8 mouse cellular contexts compared by ENCODE assay signal in genomic region chrX:134648031-134648692, GRCm38 (mm10). TPM values are rescaled to one million over a fixed set of nuclear protein-coding genes. Genes with fewer than 3 reads are reported as not detected.
DNase-seq lines count a peak whose midpoint lies in the region; ATAC-seq and TF ChIP-seq lines count a peak whose summit lies in the region.

No protein-coding gene starts in this region.

- ATAC-seq in embryonic facial prominence, embryonic 11.5 days (replicated peaks; ENCODE audit: insufficient number of reproducible peaks, low FRiP score, low TSS enrichment, low read depth) = peak; percentile 29; the same call in 1 of the 2 replicates
- peak; percentile 79 for ATAC-seq in kidney, embryonic 15.5 days (replicated peaks; ENCODE audit: low FRiP score)
- peak; percentile 85 for ATAC-seq in limb, embryonic 13.5 days (ENCODE audit: low FRiP score, low read depth)

- DNase-seq in 416B (ENCODE audit: low read depth) = peak; percentile 84
- DNase-seq in adrenal gland, postnatal 10 days = peak; percentile 79
- DNase-seq in embryonic facial prominence, embryonic 11.5 days (ENCODE audit: low spot score) = peak; percentile 92
- DNase-seq in heart, adult 9 months (ENCODE audit: low spot score in 2 of 2) = peak; percentile 19 to 70
- DNase-seq in spleen, postnatal 4 days (ENCODE audit: low spot score in 2 of 2) = peak; percentile 59 to 81

- TF ChIP-seq POLR2A in myocyte (IDR thresholded peaks at IDR 0.05; ENCODE audit: insufficient read length, low read depth) = no peak

- H3ac ChIP-seq in myocyte (ENCODE audit: control insufficient read depth, insufficient read length) = no peak overlapping the region

- no peaks in the 10 kb centered on the region for H3K9me3 ChIP-seq in embryonic facial prominence, embryonic 11.5 days (replicated peaks; ENCODE audit: control insufficient read depth, low read length)
- H3K9me3 ChIP-seq in kidney, embryonic 15.5 days (replicated peaks) = no peaks in the 10 kb centered on the region
- no peaks in the 10 kb centered on the region for H3K9me3 ChIP-seq in limb, embryonic 13.5 days

- no peak overlapping the region for H3K9ac ChIP-seq in embryonic facial prominence, embryonic 11.5 days (replicated peaks; ENCODE audit: low read length)
- no peak overlapping the region for H3K9ac ChIP-seq in kidney, embryonic 15.5 days
- H3K9ac ChIP-seq in limb, embryonic 13.5 days = no peak overlapping the region

- H3K36me3 ChIP-seq in embryonic facial prominence, embryonic 11.5 days (replicated peaks; ENCODE audit: control insufficient read depth, insufficient read depth, low read depth, low read length) = no peaks in the 10 kb centered on the region
- H3K36me3 ChIP-seq in kidney, embryonic 15.5 days = no peaks in the 10 kb centered on the region
- no peaks in the 10 kb centered on the region for H3K36me3 ChIP-seq in limb, embryonic 13.5 days
- no peaks in the 10 kb centered on the region for H3K36me3 ChIP-seq in myocyte (ENCODE audit: control insufficient read depth, insufficient read depth)

- H3K79me2 ChIP-seq in myocyte (ENCODE audit: control insufficient read depth, insufficient read depth) = no peaks in the 10 kb centered on the region

- H3K27ac ChIP-seq in embryonic facial prominence, embryonic 11.5 days (replicated peaks; ENCODE audit: low read depth, low read length) = no peak overlapping the region
- H3K27ac ChIP-seq in kidney, embryonic 15.5 days = no peak overlapping the region
- H3K27ac ChIP-seq in limb, embryonic 13.5 days = no peak overlapping the region

- 20% methylated on average over 11 of the region's 11 CpGs for WGBS in embryonic facial prominence, embryonic 11.5 days
- WGBS in kidney, embryonic 15.5 days = 15% methylated on average over 11 of the region's 11 CpGs
- 17% methylated on average over 11 of the region's 11 CpGs for WGBS in limb, embryonic 13.5 days

- no peaks in the 10 kb centered on the region for H3K4me1 ChIP-seq in embryonic facial prominence, embryonic 11.5 days (ENCODE audit: control insufficient read depth, insufficient read depth, low read length)
- no peaks in the 10 kb centered on the region for H3K4me1 ChIP-seq in kidney, embryonic 15.5 days
- H3K4me1 ChIP-seq in limb, embryonic 13.5 days = no peaks in the 10 kb centered on the region

- no peak overlapping the region for H3K4me2 ChIP-seq in embryonic facial prominence, embryonic 11.5 days (ENCODE audit: low read depth, low read length)
- no peak overlapping the region for H3K4me2 ChIP-seq in kidney, embryonic 15.5 days
- H3K4me2 ChIP-seq in limb, embryonic 13.5 days (replicated peaks) = 0 out of 2 replicates have a peak overlapping the region, but pooled peaks have one; percentile 25
- peak overlapping the region; percentile 36 for H3K4me2 ChIP-seq in myocyte (ENCODE audit: low read depth)

- no peaks in the 10 kb centered on the region for H3K27me3 ChIP-seq in embryonic facial prominence, embryonic 11.5 days (ENCODE audit: control insufficient read depth, insufficient read depth, low read length)
- H3K27me3 ChIP-seq in kidney, embryonic 15.5 days = 0 out of 2 replicates have a peak, but pooled peaks cover 4% of the 10 kb centered on the region
- H3K27me3 ChIP-seq in limb, embryonic 13.5 days = no peaks in the 10 kb centered on the region
- no peaks in the 10 kb centered on the region for H3K27me3 ChIP-seq in myocyte (ENCODE audit: control insufficient read depth, insufficient read depth, insufficient read length)

- H3K4me3 ChIP-seq in embryonic facial prominence, embryonic 11.5 days (ENCODE audit: low read depth, low read length) = no peak overlapping the region
- H3K4me3 ChIP-seq in kidney, embryonic 15.5 days (replicated peaks) = no peak overlapping the region
- H3K4me3 ChIP-seq in limb, embryonic 13.5 days = no peak overlapping the region
- H3K4me3 ChIP-seq in myocyte = no peak overlapping the region

TF ChIP-seq in myocyte, 11 proteins besides CTCF, POLR2A, EP300 and RAD21:
- no peak for TF ChIP-seq MYOD1 (IDR thresholded peaks at IDR 0.05; ENCODE audit: control insufficient read depth in 1 of 3, insufficient read length in 2 of 3, low read depth in 2 of 3)
- TF ChIP-seq SRF (IDR thresholded peaks at IDR 0.05; ENCODE audit: control insufficient read depth, insufficient read length, low read depth) = no peak
- no peak for TF ChIP-seq USF1 (IDR thresholded peaks at IDR 0.05; ENCODE audit: low read depth)
- TF ChIP-seq POLR2AphosphoS2 (IDR thresholded peaks at IDR 0.05; ENCODE audit: insufficient read length, low read depth) = no peak
- TF ChIP-seq REST (IDR thresholded peaks at IDR 0.05; ENCODE audit: insufficient read depth, insufficient read length) = no peak
- no peak for TF ChIP-seq TCF12 (IDR thresholded peaks at IDR 0.05; ENCODE audit: insufficient read depth, poor library complexity, severe bottlenecking)
TF ChIP-seq in myocyte: peak in this region for 0.

RNA-seq across cellular contexts. Expression of gene Armcx4, which starts 38.2 kb away (rescaled TPM):
- total RNA-seq in adrenal gland, postnatal 10 days (2021) = 10 to 100 TPM; 12.8 to 17.2 TPM
- polyA plus RNA-seq in embryonic facial prominence, embryonic 11.5 days (2014; fragmentation: Nextera tagmentation; extraction: Ambion mirVana) = 6.6 and 7.5 TPM in 2 replicates
- 4.5 and 4.6 TPM in 2 replicates for polyA plus RNA-seq in kidney, embryonic 15.5 days (2015; fragmentation: Nextera tagmentation; extraction: Ambion mirVana)
- polyA plus RNA-seq in limb, embryonic 13.5 days (2015; fragmentation: Nextera tagmentation; extraction: Ambion mirVana) = 7.4 and 8.1 TPM in 2 replicates
- polyA plus RNA-seq in myocyte (2012; fragmentation: generic; extraction: Trizol) = 4.0 TPM

RNA-seq across cellular contexts. Expression of gene Hnrnph2, which starts 47.2 kb away (rescaled TPM):
- 10 to 100 TPM; 83.6 to 83.9 TPM for total RNA-seq in adrenal gland, postnatal 10 days (2021)
- 163 and 167 TPM in 2 replicates for polyA plus RNA-seq in embryonic facial prominence, embryonic 11.5 days (2014; fragmentation: Nextera tagmentation; extraction: Ambion mirVana)
- polyA plus RNA-seq in kidney, embryonic 15.5 days (2015; fragmentation: Nextera tagmentation; extraction: Ambion mirVana) = 159 and 167 TPM in 2 replicates
- 162 and 163 TPM in 2 replicates for polyA plus RNA-seq in limb, embryonic 13.5 days (2015; fragmentation: Nextera tagmentation; extraction: Ambion mirVana)
- polyA plus RNA-seq in myocyte (2012; fragmentation: generic; extraction: Trizol) = 24.6 TPM

RNA-seq across cellular contexts. Expression of gene Gla, which starts 47.2 kb away (rescaled TPM):
- total RNA-seq in adrenal gland, postnatal 10 days (2021) = 1 to 10 TPM; 5.4 to 5.8 TPM
- polyA plus RNA-seq in embryonic facial prominence, embryonic 11.5 days (2014; fragmentation: Nextera tagmentation; extraction: Ambion mirVana) = 3.5 and 5.1 TPM in 2 replicates
- polyA plus RNA-seq in kidney, embryonic 15.5 days (2015; fragmentation: Nextera tagmentation; extraction: Ambion mirVana) = 5.7 TPM in 2 replicates
- polyA plus RNA-seq in limb, embryonic 13.5 days (2015; fragmentation: Nextera tagmentation; extraction: Ambion mirVana) = 4.4 and 4.5 TPM in 2 replicates
- 6.2 TPM for polyA plus RNA-seq in myocyte (2012; fragmentation: generic; extraction: Trizol)

Comparison
In these comparisons a context has a peak if more than half of its experiments do, and no peak if none do; other contexts are left out.
1. ATAC-seq: peak in every context shown above with its lines; median percentile 85 in limb, embryonic 13.5 days; 79 in kidney, embryonic 15.5 days; 29 in embryonic facial prominence, embryonic 11.5 days.
2. H3K4me2 ChIP-seq: peak in limb, embryonic 13.5 days (single experiment) and myocyte (single experiment); none in embryonic facial prominence, embryonic 11.5 days (single experiment) and kidney, embryonic 15.5 days (single experiment).
3. Peak in every context shown above with its lines, with median percentiles within 50 percentile points of each other: DNase-seq.